Mouse (Mus musculus) lung, postnatal 36 days (tissue): Measurements from ENCODE around the gene Adamts18.
A peak's percentile ranks its signal among the peaks of the same experiment; 100 is the strongest.
"Not testable (repeated sequence)": the region's sequence is repeated elsewhere in the genome, so short reads cannot be mapped to it uniquely, and the experiment has no call there.

ENCODE experiments used
- DNase-seq: peaks from one replicate; pipeline ENCODE4 v3.0.0; 2022; ENCODE audit warnings: mixed read lengths

Gene Adamts18

DNA sequence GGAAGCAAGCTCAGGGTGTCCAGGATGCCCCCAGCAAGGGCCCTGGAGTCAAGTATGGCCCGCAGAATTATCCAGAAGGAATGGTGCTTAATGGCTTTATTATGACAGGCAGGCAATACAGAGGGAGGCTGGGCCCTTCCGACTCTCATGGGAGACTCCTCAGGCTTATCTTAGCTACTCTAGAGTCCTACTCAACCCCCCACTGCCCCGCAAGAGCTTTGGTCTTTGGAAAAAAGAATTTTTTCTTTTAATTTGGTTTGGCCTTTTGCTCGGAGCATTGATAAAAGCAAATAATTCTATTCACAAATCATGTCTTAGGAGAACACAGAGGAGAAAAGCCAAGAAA is 11.0 kb downstream of the Adamts18 start:
- DNase-seq: no peak

DNA sequence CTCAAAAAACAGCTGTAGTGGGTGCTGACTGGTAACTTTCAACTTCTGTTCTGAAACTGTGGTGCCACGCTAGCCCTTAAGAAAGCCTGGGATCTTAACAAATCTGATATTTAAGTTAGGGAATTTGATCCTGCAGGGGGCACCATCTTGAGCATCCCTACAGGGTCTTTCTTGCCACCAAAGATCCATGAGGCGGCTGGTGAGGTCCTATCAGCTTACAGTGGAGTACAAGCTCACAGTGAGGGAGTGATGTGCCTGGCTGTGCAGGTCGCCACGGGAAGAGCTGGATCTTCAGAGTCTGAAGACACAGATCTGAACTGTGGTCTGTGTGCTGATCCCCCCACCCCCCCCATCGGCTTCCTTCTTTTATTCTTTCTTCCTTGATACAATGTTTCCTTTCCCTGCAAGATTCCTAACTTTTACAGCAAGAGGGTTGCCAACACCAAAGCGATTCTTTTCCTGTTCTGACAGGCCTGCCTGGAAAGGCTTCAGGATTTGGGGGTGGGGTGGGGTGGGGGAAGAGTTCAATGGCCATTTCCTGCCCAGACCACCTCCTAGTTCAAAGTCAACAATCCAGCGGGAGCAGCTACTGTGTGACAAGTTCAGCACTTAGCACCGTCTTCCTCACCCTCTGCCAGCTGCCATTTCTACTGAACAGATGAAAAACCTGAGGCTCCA is 11.5 kb downstream of the Adamts18 start:
- DNase-seq: no peak

DNA sequence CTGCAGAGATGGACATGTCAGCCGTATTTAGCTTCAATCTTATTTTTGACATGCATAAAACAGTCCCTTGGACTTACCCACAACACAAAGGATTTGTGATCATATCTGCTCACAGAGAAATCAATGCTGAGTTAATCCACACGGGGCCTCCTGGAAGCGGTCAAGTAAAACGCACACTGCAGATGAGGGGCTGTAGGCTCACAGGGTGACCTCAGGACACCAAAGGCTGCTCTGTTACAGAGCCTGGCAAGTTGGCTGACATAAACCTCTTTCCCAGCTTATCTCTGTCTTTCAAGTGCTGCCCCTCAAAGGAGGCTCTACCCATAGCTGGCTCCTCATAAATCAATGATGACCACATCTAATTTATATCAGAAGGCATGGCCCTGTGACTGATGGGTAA is 14.9 kb downstream of the Adamts18 start:
- DNase-seq: no peak

DNA sequence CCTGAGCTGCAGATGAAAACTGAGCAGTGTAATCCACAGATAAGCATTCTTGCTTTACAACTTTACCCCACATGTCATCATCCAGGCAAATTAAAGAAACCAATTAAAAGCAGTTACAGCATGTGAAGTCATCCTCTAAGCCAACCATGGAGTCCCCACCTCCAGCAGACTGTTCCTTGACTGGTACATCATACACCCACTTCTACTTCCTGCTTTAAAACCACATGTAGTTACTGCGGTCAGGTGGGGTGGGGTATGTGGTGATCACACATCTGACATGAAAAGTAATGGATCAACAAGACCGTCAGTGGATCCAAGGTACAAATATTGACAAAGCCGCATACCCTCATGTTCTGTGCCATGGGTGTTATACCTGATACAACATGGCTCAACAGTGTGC is 21.3 kb downstream of the Adamts18 start:
- no peak for DNase-seq

DNA sequence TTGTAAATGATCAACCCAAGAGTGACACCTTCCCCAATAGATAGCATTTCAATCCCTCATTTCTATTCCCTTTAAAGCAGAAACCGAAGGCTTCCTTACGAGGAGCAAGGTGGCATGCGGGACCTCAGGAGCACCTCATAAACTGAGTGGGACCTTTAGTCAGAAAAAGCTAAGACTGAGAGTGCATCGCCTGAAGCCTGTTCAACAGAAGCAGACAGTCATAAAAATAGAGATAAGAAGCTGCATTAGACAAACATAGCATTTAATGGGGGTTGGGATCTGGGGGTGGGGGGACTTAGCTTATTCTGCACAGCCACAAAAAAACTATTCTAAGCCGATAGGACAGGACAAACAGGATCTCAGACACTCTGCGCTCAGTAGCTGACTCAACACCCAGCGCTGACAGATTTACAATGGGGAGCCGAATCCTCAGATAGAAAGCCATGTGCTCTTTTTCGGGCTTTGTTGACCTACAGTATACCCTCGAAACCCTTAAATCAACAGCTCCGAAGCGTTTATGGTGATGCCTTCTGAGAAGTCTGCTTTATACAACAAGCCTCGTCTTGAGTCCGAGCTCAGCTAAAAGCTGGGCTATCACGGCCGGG is 27.5 kb downstream of the Adamts18 start:
- no peak for DNase-seq

DNA sequence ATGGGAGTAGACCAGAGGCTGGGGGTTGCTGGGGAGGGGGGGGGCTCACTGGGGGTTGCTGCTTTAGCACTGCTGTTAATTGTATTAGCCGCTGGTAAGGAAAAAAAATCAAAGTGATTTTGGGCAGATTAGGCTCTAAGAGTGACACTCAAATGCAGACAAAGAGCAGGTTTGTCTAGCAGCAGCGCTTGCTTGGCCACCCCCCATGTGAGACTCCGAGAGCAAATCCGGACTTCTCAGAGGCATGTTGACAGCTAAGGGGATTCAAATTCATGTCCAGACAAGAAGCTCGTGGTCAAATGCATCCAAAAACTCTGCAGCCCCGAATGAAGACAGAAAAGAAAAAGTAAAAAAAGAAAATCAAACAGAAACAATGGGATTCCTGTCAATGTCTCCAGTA is 34.6 kb downstream of the Adamts18 start:
- no peak for DNase-seq

DNA sequence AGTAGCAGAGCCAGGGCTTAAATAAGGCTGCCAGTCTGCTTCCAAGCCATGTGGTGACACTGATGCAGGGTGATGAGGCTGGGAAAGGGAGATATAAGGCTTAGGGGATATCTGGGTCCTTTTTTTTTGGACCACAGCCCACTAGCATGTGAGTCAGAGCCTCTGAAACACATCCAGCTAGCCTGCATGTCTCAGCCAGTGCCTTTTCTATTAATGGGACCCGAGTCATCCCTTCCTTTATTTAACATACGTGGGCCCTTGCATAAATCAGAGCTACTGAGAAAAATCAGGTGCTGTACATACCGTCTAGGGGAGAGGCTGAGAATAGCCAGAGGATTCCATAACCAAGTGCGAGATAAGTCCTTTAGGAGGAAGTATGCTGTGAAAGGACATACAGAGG is 37.0 kb downstream of the Adamts18 start:
- DNase-seq: no peak

DNA sequence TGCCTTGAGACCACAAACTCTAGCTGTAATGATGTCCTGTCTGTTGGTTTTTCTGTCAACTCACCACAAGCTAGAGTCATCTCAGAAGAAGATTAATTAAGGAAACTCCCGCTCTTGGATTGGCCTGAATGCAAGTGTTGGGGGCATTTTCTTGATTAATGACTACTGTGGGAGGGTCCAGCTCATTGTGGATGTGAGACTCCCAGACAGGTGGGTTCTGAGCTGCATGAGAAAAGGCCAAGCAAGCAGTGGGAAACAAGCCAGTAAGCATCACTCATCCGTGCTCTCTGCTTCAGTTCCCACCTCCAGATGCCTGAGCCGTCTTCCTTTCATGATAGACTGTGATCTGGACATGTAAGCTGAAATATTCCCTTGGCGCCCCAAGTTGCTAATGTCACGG is 38.6 kb downstream of the Adamts18 start:
- no peak for DNase-seq

DNA sequence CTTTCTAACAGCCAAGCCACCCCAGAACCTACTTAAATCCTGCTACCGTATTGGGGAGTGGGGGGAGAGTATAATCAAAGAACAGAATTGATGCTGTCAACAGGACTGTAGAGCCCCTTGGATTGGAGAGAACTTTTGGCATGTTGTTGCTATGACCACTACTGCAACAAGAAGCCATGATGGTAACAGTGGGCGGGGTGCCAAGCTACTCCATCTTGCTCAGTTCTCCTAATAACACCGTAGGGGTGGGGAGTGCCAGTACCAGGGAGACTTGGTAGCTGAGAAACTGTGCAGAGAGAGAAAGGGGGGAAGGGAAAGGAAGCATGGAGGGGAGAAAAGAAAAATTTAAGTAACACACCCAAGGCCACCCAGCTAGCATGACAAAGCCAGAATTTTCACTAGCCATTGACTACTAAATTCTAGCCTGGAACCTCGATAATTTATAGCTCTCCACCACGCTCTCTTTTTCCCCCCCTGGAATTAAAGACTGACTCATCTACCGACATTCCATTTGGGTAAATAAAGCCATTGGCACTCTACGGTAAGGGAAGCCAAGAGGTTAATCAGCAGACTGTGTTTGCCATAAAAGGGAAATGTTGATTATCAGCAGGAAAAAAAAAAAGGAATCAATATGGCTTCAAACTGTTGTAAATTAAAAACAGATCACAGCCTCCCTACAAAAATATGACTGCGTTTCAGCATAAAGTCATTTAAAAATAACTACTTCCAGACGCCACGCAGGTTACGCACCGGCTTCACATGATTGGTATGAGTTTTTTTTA is 44.5 kb downstream of the Adamts18 start:
- DNase-seq: no peak

DNA sequence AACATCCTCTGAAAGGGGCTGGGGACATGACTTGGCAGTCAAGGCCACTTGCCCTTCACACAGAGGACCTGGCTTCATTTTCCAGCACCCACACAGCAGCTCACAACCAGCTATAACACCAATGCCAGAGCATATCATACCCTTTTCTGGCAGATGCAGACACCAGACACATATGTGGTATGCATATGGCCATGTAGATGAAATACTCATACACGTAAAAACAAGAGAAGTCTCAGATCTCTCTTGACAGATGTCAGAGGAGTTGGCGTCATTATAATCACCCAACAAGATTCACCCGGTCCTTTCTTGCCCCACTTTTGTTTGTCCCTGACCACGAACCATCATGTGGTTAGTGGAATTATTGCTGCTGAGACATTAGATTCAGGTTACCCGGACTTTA is 47.0 kb downstream of the Adamts18 start:
- no peak for DNase-seq

DNA sequence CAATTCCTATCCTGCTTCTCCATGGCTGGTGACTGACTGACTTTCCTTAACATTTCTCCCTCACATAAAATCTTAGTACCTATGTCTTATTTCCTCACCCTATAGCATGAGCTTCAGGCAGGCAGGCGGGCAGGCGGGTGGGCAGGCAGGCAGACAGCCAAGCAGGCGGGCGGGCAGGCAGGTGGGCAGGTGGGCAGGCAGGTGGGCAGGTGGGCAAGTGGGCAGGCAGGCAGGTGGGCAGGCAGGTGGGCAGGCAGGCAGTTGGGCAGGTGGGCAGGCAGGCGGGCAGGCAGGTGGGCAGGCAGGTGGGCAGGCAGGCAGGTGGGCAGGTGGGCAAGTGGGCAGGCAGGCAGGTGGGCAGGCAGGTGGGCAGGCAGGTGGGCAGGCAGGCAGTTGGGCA is 48.0 kb downstream of the Adamts18 start:
- DNase-seq: not testable (repeated sequence)

DNA sequence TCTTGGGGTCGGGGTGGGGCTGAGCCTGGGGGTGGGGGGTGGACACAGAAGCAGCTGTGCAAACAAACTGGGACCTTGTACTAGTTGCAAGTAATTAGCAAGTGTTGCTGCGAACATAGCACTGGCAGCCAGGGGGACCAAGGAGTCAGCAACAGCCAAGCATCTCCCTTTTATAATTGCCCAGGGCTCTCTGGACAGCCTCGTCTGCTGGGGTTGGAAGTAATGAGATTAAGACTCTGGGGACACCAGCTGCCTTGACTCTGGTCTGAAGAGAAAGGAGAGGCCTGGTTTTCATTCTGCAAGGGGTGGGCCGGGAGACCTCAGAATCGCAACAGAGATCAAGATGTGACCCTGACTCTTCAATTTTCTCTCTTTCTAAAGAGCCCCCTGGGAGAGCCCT is 49.0 kb downstream of the Adamts18 start:
- no peak for DNase-seq

DNA sequence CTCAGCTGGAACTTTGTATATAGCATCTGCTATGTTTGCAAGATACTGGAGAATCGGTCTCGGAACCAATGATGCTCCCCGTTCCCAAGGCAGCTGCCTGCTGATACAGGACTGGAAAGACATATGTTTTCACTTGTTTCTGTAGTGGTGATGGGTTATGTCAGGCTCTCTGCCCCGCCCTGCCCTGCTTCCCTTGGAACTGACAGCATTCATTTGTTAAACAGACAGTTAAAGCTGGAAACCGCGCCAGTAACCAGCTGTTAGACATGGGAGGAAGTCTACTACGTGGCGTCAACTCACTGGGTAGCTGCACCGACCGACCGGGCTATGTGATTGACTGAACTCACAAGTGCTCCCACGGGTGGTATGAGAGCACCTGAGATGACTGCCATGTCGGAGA is 56.7 kb downstream of the Adamts18 start:
- DNase-seq: peak; percentile 51

DNA sequence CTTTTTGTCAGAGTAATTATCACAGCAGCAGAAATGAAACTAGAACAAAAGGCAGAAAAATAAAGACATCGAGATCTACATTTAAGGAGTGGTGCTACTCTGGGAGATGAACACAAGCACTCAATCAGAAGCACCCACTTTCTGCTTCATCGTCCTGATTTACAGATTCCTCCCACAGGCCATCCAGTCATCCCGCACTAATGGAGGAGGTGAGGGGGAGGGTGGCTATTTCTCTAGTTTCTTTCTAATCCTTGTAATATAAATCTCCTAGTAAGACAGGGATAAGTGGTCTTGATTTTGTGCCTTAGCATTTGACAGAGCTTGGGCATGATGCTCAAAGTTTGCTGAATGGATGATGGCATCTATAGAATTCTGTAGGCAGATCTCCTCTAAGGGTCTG is 57.5 kb downstream of the Adamts18 start:
- DNase-seq: no peak

DNA sequence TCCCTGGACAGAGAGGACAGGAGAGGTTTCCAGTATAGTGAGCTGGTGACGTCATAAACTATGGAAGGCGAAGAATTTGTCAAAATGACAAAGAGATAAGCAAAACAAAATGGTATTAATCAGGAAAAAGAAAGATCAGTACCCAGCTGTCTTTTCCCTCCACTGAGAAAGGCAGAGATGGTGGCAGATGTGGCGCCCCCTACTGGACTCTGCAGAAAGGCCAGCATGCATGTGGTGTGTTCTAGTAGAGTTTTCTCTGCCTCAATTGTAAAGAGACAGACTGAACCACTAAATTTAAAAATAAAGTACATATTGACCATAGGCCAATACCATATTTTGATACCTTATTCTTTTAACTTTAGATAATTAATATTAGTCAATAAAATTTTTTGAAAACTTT is 64.8 kb downstream of the Adamts18 start:
- no peak for DNase-seq

DNA sequence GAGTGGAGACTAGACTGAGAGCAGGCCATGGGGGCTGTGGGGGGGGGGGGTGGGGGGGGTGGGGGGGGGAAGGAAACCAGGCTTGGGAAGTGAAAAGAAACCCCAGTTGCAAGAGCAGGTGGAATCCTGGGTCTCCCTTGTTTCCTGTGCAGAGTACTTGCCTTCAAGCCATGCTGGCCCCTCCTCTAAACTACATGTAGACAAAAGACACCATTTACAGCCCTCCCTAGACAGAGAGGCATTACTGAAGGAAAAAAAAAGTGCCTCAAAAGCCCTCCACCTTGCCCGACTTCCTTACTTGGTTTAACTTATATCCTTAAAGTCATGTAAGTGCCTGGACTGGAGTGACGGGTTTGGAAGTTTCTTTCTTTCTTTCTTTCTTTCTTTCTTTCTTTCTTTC is 67.0 kb downstream of the Adamts18 start:
- no peak for DNase-seq

DNA sequence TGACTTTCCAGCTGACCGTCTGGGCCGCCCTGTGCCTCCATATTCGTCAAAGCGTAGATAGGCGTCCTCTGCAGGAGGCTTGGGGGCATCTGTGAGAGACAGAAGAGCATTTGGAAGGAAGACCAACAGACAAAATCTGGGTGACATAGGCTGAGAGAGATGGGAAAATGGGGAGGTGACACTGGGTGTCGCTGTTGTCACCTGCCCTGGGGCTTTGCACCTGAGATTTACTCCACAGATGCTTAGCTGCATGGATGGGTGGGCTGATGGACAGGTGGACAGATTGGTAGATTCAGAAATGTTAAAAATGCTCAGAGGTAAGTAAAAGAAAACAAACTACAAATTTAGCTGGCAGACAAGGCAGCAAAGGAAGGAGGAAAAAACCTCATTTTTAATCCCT is 73.2 kb downstream of the Adamts18 start:
- no peak for DNase-seq

DNA sequence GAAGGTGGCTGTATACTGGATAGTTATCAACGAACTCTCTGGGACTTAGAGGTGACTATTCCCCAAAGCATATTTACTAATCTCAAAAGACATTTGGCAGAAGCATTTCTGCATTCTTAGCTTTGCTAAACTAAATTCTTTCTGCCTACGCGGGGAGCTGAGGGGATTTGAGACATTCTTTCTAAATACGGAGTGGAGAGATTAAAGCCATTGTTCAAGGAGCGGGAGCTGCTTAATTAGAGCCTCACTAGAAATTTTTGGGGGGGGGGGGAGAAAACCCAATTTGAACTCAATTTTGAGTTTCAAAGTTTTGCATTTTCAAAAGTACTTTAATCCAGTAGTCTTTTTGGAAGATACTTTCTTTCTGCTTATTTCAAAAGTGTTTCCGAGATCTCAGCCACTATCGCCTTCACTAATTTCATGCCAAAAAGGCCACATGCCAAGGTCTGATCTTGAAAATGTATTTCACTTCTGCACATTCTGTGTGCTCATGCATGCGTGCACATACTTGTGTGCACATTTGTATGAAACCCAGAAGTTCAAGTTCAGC is 79.6 kb downstream of the Adamts18 start:
- DNase-seq: no peak

DNA sequence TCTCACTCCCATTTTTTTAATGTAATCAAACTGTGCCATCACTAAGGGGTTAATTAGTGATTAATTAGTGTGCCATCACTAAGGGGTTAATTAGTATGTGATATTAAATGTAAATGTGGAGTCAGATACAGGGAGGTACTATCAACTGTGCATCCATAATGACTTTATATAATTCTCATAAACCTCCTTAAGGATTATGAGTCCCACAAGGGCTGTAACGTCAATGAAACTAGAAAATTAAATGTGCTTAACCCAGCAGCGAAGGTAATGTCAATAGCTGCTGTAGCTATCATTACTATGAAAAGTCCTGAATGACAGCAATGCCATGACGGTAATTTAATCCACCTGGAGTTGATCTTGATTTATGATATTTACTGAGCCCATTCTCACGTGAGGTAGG is 83.4 kb downstream of the Adamts18 start:
- no peak for DNase-seq

DNA sequence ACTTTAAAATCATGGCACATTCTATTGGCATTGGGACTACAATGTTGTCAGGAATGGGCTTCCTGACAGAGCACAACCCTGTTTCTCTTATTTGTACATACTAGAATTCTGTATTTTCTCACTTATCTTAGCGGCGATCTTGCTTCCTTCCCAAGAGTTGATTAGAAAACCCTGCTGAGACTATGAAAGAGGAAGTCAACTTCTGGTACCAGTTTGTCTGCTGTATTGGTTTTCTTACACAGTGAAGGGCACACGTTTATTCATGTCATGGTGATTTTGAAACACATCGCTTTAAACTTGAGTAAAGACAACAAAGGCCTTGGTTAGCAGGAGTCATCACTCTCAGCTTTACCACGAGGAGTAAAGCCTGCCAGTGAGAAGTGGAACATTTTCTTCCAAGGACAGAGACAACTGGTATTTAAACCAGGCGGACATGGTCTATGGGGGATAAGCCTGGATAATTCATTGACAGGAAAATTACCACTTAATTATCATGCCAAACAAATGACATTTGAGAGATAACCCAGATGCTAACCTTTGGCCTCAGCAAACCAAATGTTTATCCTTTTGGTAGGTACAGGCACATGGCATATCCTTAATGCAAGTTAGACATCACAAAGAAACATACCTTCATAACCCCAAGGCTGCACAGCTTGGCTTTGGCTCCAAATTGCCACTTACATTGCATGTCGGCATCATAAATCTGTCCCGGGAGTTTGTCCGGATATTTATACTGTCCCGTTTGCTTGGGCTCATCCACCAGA is 84.8 kb downstream of the Adamts18 start:
- no peak for DNase-seq

DNA sequence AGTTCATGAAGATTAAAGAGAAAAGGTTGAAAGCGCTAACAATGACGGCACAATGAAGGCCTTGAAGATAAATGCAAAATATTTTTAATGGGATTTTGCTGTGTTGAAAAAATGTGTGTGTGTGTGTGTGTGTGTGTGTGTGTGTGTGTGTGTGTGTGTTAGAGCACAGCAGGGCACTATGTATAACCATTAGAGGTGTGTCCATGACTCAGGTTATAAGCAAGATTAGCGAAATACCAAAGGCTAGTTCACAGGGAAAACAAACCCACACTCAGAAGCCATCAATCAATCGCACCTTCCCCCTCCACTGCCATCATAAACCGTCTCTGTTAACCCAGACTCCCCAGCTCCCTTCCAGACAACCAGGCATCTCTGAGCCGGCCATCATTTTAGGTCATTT is 86.4 kb downstream of the Adamts18 start:
- DNase-seq: no peak

DNA sequence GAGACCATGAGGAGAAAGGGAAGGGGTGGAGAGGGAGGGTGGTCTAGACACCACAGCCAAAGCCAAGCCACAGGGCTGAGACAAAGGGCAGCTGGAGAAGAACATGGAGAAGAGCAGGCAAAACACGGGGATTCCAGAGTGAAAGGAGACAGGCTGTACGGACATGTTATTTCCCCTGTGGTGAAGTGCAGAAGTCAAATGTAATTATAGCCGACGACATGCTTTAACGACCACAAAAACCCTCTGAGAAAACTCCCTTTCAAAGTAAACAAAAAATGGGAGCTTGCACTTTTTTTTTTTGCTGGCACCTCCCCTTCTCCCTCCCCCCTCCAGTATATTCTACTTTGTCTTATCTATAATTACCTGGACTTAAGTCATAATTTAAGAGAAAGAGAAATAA is 92.7 kb downstream of the Adamts18 start:
- no peak for DNase-seq

DNA sequence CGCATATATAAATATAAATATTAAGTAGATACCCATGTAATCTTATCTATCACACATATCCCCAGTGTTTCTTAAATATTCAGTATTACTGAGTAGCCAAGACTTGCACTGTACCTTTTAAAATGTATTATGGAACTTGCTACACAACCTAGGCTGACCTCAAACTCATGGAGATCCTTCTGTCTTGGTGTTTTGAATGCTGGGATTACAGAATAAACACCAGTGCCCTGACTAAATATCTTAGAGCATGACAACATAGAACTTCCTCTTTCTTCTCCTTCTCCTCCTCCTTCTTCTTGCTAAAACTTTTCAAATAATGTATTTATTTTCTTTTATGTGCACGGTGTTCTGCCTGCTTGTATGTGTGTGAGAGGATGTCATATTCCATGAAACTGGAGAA is 95.4 kb downstream of the Adamts18 start:
- no peak for DNase-seq
